Mouse (Mus musculus) frontal cortex, adult 2 months (tissue): ENCODE results near the gene Csde1. TPM values are rescaled to one million over a fixed set of nuclear protein-coding genes. Genes with fewer than 3 reads are reported as not detected.

Experiments used
- DNase-seq, 2 experiments: peaks; one replicate each; pipeline ENCODE4 v3.0.0; 2022; ENCODE audit warnings: low spot score in 1 of 2; ENCODE audit errors: extremely low spot score in 1 of 2
- polyA plus RNA-seq: library from polyadenylated mRNA; depleted of rRNA; stranded (reverse); fragments of >200 nt; gene quantifications from 2 replicates; pipeline ENCODE4 v1.2.3, GENCODE M21; 2012; rRNA removed

Gene Csde1
- polyA plus RNA-seq = 88.3 and 91.6 TPM in 2 replicates

DNA sequence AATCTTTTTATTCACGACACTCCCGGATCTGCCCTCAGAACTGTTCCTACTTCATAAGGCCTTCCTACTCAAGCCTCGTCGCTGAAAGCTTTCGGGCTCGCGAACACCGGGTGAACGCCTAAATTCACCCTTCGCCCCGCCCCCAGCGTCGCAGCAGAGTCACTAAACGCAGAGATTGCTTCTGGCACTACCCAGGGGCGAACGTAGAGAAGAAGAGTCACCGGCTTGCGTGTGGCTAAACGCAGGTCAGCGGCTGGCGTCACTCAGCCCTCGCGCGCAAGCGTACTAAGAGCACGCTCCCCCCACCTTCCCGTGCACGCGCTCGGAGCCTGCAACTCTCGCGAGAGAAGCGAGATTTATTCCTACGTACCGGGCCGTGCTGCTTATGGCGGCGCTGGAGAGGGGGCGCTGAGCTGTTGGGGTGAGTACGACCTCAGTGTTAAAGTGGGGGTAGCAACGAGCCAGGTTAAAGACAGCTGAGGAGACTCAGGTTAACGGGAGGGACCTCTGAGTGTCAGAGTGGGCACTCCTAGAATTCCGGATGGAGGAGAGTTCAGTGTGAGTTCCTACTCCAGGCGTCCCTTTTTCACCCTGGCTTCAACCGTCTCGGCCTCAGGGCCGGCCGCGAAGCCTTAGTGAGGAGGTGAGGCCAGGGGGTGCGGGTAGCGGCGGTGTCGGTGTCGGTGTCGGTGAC lies at the start of gene Csde1:
Csde1 (plus strand) TSS at position 178 of the 694 bp plus-strand sequence.
- DNase-seq = peak; percentile 95 to 99

DNA sequence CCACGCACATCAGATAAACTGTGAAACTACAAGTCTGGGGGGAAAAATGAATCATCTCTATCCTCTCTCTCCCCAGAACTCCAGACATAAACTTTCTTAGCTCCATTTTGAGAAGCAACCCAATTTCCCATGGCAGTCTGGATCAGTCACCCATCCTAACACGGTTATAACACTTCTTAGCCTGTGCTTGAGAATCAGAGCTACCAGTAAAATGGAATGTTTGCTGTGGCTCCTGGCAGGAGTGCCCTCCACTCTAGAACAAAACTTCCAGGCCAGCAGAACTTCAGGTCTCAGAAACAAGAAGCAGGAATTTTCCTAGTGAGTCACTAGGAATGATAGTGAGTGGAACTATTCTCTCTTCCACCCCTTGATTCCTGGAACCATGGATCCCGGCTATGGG lies 49.7 kb upstream of the Csde1 start:
- no peak for DNase-seq

DNA sequence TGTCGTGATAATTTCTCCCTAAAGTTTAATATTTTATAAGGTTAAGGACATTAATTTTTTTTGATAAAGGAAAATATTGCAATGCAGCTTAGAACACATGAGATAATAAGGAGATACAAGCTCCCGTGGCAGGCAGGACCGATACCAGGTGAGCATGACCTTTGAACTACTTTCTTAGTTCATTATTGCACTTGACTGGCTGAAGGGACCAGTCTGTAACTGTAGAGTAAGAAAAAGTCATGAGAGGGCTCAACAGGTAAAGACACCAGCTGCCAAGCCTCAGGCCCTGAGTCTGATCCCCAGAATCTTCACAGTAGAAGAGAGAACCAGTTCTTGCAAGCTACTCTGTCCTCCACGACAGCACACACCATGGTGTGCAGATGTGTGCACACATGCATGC lies 43.3 kb upstream of the Csde1 start:
- DNase-seq = no peak

DNA sequence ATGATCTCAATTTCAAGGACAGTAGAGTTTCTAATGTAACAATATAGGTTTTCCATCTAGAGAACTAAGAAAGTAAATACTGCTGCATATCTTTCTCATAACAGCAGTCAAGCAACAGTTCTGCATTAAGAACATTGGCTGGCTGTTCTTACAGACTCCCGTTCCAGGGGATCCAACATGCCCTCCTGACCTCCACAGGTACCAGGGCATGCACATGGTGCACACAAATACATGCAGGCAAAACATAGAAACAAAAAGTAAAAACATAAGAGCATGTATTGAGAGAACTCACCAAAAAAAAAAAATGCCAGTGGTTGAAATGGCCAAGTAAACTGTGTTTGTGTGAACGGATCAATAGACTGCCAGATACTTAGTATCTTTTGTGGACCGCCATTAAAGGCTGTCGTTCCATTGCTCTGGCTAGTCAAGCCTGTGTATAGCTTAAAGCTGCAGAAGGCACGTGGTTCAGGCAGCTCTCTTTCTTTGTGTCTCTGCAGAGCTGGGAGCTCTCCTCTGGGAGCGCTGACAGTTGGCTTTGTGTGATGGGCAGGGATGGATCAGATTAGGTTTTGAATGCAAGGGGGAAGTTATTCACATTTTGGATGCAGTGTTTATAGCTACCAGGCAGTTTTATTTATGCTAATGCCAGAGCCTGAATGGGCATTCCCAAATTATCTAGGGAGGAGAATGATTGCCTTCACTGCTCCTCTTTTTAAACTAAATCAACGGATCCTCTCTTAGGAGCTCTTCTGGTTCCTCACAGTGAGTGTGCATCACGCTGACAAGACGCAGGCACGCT lies 40.5 kb upstream of the Csde1 start:
- DNase-seq = peak in 1 of 2 experiments; percentile 28

DNA sequence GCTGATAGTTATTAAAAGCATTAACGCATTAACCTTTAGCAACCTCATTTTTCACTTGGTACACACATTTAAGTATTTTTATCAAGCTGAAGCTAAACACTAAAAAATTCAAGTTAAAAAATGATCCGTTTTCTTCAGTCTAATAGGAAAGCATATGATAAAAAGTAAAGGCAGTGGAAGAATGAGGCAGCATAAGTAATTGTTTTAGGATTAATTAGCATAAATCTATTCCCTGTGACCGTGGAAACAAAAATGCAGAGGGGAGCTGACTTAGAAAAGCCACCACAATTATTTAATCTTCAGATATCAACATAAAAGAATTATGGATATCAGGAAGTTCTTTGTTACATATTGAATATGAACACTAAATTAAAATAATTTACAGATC lies 39.9 kb upstream of the Csde1 start:
- no peak for DNase-seq

DNA sequence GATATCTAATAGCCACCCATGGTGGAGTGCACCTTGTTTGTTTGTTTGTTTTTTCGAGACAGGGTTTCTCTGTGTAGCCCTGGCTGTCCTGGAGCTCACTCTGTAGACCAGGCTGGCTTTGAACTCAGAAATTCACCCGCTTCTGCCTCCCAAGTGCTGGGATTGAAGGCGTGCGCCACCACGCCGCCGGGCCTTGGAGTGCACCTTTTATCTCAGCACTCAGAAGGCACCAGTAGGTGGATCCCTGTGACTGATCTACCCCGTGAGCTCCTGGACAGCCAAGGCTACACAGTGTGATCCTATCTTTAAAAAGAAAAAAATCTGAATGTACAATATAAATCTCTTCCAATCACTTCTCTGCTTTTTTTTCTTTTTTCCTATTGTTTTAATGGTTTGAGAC lies 29.2 kb upstream of the Csde1 start:
- no peak for DNase-seq

DNA sequence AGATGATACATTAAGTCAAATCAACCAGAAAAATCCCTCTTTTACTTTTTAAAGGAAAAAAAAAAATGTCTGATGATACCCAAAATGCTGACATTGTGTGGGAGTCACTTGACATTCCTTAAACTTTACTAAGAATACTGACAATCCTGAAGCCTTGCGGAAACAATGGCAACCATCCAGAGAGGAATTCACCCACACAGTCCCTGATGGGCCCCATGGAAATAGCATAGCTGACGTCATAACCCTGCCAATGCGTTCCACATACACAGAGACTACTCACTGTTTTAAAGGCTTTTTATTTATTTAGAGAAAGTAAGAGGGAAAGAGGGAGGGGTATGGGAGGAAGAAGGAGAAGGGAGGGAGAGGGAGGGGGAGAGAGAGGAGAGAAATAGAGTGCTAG lies 27.3 kb upstream of the Csde1 start:
- DNase-seq = peak in 1 of 2 experiments; percentile 64

DNA sequence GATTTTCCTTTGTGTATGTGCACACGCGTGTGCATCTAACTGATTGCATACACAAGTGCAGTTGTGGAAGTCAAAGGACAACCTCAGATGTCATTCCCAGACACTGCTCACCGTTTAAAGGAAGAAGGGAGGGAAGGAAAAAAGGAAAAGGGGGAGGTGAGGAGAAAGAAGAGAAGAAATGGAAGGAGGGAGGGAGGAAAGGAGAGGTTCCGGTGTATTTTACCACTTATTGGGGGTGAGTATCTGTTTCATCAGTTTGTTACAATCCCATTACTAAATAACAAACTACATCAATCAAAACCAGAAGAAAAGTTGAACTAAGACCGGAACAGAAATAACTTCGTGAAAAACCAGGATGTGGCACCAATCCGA lies 25.0 kb upstream of the Csde1 start:
- no peak for DNase-seq

DNA sequence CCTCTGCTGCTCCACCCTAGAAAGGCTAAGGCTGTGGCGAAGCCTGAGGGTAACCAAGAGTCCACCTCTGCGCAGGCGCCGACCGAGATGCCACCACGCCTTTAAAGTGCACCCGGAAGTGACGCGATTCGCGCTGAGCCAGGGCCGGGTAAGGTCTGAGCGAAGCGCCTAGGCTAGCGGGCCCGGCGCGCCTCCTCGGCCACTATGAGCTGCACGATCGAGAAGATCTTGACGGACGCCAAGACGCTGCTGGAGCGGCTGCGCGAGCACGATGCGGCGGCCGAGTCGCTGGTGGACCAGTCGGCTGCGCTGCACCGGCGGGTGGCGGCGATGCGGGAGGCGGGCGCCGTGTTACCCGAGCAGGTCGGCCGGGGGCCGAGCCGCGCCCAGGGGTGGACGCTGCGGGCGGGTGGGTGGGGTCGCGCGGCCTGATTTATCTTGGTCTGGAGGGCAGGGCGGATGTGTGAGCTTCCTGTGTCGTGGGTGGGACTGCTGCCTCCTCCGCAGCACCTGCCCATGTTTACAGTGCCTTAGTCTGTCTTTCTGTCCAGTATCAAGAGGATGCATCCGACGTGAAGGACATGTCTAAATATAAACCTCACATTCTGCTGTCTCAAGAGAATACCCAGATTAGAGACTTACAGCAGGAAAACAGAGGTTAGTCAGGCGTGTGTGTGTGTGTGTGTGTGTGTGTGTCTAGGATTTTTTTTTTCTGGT lies 24.5 kb upstream of the Csde1 start, which contains the start of gene Sike1:
Sike1 (plus strand) TSS at position 104 of the 717 bp plus-strand sequence.
- peak; percentile 89 to 96 for DNase-seq

DNA sequence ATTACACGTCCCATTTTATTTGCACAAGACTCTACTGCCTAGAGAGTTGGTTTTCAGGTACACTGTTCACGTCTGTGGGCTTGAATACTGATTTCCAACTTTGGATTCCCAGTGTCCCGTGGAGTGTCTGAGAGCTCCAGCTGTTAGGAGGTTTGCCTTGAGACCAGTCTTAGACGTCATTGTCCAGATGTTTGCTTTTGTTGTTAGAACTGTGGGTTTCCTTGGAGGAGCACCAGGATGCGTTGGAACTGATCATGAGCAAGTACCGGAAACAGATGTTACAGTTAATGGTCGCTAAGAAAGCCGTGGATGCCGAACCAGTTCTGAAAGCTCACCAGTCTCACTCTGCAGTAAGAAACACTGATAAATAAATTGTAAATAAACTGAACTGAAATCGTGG lies 23.2 kb upstream of the Csde1 start:
- no peak for DNase-seq

DNA sequence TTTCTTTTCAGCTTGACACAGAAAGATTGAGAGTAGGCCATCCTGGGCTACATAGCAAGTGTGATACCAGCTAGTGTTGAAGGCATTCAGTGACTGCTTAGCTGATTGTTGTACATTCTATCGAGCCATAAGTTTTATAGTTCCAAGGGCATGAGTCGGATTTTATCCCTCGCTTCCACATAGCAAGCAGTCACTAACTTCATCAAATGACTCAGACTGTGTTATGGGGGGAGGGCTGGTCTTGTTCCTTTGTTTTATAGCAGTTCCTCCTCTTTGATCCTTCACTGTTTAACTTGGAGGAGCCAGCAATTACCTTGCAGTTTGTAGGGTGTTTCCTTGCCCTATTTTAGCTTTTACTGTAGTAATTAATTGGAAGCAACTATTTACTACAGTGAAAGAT lies 22.6 kb upstream of the Csde1 start:
- no peak for DNase-seq

DNA sequence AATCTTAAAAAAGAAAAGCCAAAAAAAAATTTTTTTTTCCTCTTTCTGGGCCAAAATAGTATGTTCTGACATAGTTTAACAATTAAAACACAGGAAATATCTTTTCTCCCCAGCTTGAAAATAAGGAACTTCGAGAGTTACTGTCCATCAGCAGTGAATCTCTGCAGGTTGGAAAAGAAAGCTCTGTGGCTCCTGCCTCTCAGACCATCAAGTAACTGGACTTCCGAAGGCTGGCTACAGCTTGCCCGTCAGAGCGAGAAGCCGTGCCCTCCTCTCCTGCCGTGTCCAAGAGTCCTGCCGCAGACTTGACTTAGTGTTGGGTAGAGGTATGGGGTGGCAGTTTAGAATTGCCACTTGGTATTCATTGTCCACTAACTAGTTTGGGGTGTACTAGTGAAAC lies 18.6 kb upstream of the Csde1 start:
- no peak for DNase-seq

DNA sequence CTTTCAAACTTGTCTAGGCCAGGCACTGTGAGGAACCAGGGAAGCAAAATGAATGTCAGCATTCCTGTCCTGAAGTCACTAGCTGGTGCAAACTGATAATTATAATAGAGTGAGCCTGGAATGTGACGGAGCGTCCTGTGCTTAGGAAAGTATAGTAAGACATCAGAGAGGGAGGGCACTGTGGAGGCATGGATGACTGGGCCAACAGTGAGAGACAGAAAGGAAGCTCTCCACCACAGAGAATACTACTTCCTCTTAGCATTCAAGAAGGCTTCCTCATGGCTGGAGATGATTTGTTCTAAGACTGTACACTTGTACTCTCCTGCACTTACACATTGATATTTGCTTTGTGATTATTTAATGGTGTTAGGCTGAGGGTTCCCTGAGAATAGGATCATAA lies 2.9 kb upstream of the Csde1 start:
- DNase-seq = no peak

DNA sequence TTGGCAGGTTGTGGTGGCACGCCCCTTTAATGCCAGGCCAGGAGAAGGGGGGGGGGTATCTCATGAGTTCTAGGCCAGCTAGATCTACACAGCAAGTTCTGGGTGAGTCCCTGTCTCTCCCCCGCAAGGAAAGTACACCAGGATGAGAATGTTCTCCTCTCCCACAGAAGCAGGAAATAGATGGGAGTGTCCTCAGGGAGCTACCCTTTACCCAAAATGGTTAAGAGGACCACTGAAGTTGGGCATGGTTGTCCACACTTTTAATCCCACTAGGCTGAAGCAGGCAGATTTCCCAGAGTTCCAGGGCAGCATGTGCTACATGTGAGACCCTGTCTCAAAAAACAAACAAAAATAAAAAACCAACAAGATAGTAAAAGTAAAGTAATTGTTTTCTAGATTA lies 764 bp upstream of the Csde1 start:
- DNase-seq = no peak

DNA sequence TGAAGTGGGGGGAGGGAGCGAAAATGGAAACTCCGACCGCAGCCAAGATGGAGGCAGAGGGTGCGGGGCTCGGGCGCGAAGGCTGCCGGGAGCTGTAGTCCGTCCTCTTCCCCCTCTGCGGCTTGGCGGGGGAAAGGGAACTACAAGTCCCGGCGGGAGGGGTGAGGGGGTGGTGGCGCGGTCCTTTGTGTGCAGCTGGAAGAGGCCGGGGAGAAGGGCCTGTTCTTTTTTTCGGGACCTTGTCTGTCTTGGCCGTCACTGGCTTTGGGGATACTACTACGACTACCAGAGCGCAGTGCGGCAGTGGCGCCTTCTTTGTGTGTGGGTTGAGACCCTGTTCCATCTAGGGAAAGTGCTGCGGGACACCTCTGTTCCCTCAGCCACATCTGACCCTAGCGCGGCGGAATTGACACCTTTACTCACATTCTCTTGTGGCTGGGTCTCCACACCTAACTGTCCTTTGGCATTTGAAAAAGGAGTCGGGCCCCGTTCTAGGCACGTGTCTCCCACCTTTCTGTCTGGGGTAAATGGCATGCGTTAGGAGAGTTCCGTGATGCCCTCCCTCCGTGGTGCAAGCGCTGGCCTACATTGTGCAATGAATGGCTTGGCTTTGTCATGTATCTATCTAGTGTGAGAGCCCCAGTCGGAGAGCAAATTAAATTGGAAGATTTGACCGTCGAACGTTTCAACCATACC lies 865 bp downstream of the Csde1 start:
- peak; percentile 80 to 88 for DNase-seq

DNA sequence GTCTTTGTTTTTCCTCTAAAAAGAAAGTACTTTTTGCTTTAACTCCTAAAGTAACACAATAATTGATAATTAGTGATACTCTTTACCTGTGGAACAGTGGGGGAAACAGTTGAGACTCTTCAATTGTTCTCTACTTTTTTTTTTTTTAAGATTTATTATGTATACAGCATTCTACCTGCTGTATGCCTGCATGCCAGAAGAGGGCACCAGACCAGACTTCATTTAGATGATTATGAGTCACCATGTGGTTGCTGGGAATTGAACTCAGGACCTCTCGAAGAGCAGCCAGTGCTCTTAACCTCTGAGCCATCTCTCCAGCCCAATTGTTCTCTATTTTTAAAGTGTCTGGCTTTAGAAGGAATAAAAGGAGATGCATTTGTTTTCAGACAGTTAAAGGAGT lies 5.9 kb downstream of the Csde1 start:
- DNase-seq = no peak

DNA sequence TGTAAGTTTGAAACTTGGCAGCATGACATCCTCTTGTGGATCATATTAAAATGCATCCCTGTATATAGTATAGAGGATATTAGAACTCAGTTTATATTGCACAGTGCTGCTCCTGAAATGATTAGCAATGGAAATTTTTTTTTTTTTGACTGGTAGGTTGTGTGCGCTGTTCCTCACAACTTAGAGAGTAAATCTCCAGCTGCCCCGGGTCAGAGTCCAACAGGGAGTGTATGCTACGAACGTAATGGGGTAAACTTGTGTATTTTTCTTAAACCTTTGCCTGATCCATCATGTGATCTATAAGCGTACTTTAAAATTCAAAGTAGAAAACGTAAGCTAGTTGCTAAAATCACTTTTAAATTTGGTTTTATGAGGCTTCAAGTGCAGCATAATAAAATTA lies 20.1 kb downstream of the Csde1 start:
- no peak for DNase-seq

DNA sequence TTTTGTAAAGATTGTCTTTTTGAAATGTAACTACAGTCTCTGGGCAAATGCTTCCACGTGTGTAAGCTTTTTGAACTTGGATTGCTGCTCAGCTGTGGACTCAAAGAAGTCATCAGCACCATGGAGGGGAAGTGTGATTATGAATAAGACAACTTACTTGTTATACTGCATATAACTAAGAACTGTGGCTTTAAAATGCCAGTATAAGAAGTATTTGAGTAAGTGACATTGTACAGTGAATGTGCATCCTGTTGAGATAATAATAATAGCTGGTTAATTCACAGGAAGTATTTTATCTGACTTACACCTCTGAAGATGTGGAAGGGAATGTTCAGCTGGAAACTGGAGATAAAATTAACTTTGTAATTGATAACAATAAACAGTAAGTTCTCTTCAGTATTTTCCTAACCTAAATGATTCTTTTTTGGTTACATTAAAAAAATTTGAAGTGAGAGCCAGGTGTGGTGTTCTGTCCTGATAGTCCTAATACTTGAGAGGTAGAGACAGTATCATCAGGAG lies 20.7 kb downstream of the Csde1 start:
- no peak for DNase-seq

DNA sequence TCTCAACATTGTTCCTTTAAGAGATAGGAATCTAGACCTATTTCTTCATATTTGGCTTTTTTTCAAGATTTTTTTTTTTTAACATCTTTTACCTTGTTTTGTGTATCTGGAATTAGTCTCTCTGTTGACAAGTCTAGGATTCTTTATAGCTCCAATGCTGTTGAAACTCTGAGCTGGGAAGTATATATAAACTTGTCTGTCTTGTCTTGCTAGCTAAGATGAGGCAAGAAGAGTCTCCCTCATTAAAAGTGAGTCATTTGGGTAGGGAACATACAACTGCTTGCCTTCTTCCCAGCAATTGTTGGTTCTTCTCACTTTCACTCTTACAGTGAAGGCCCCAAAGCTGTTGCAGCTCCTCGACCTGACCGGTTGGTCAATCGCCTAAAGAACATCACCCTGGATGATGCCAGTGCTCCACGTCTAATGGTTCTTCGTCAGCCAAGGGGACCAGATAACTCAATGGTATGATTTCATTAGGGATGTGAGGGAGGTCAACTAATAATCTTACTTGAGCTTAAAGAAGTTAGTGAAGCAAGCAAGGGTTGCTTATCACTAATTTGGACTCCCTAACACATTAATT lies 35.9 kb downstream of the Csde1 start:
- DNase-seq = no peak

DNA sequence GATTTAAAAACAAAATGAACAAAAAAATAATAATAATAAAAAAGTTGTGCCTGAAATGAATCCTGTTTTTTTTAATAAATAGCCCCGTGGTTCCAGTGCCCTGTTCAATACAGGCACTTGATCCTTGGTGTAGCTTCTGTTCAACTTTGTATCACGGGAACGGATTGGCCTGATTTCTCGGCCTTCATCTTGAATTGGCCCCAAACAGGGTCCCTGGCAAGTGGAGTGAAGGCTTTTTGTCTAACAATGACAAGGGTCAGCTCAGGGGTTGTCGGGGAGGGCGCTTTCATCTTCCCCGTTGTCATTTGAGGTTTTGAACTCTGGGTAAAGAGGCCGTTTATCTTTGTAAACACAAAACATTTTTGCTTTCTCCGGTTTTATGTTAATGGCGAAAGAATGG lies 37.5 kb downstream of the Csde1 start:
- DNase-seq = peak in 1 of 2 experiments; percentile 7
